Mouse (Mus musculus): ENCODE measurements around the gene Eya4. TPM values are rescaled to one million over a fixed set of nuclear protein-coding genes. Genes with fewer than 3 reads are reported as not detected.

Eya4 gene
- polyA plus RNA-seq, 1 experiment from 2014 or later = 1.4 TPM

DNA sequence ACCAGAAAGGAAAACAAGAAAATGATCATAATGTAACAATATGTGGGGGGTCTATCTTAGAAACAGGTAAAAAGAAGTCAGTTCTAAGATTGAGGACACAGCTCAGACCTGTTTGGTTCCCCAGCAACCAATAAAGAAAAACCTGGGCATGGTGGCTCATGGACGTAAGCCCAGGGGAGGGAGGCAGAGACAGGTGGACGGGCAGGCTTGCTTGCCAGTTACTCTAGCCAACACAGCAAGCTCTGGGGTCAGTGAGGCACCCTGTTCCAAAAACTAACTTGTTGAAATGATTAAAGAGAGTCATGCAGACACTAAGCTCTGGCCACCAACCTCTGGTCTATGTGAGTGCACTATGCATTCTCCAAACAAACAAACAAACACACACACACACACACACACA, 139.2 kb downstream of the Eya4 start:
- Histone ChIP-seq H3K9me3 (replicated peaks; ENCODE audit: control insufficient read depth, low read length) (no peaks in the 10 kb centered on the region), H3K27ac (ENCODE audit: low read depth, low read length) (no peak overlapping the region), H3K36me3 (ENCODE audit: control insufficient read depth, insufficient read depth, low read length) (no peaks in the 10 kb centered on the region), H3K4me2 (ENCODE audit: low read length) (no peak overlapping the region), H3K4me3 (ENCODE audit: low read depth, low read length) (no peak overlapping the region), H3K4me1 (ENCODE audit: control insufficient read depth, insufficient read depth, low read length) (no peaks in the 10 kb centered on the region), H3K27me3 (replicated peaks; ENCODE audit: control insufficient read depth, insufficient read depth, low read length) (no peaks in the 10 kb centered on the region), H3K9ac (ENCODE audit: low read length) (no peak overlapping the region)
- whole genome bisulfite sequencing = 71% methylated on average over 2 of the region's 2 CpGs
- DNase-seq (ENCODE audit: low spot score) = no peak
- ATAC-seq = no peak

DNA sequence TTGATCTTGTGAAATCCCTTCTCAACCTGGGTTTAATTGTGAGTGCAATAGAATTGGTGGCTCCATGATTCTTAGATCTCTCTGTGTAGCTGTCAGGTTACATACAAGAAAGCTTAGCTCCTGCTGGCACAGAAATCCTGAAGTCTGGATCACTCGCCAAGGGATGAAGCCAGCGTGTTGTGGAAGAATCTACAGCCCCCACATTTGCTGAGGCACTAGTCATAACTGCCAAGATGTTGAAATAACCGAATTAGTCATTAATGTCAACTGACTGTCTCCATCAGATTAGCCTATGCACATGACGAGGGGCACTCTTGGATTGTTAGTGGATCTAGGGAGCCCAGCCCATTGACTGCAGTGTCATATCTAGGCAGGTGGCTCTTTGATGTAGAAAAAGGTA, 146.7 kb downstream of the Eya4 start:
- Histone ChIP-seq H3K4me1 (ENCODE audit: control insufficient read depth, insufficient read depth, low read length) (peaks cover 10% of the 10 kb centered on the region), H3K9me3 (replicated peaks; ENCODE audit: control insufficient read depth, low read length) (no peaks in the 10 kb centered on the region), H3K9ac (ENCODE audit: low read length) (no peak overlapping the region), H3K36me3 (ENCODE audit: control insufficient read depth, insufficient read depth, low read length) (no peaks in the 10 kb centered on the region), H3K27ac (ENCODE audit: low read depth, low read length) (no peak overlapping the region; the same call in 1 of the 2 replicates), H3K4me2 (ENCODE audit: low read length) (no peak overlapping the region), H3K27me3 (replicated peaks; ENCODE audit: control insufficient read depth, insufficient read depth, low read length) (no peaks in the 10 kb centered on the region), H3K4me3 (ENCODE audit: low read depth, low read length) (no peak overlapping the region)
- DNase-seq (ENCODE audit: low spot score) (peak; percentile 65), ATAC-seq (peak; percentile 66)
- WGBS = 30% methylated on average over 4 of the region's 4 CpGs

DNA sequence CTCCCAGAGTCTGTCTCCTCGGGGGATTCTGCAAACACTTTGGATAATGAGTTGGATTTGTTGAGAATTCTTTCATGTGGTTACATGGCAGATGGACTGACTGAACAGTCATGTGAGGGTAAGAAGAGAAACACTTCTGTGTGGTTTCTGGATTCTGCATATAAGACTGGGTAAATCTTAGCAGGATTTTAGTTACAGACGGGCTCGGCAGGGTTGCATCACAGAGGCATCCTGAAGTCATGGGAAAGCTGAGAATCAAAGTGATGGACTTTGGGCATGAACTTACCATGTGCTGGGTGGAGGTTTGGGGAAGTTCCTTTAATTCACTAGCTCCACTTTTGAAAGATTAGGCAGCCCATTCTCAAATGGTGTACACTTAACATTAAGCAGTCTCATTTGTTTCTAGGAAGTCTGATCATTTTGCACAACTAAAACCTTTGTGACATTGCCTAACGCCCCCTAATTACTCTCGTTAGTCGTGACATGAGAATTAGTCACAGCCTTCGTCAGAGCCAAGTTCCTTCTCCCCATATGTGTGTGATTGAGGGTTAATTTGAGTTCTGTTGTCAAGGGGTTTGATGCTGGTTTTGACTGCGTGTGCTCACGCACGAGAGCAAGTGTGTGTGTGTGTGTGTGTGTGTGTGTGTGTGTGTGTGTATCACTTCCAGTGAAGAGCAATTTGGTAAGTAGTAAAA, 147.3 kb downstream of the Eya4 start:
- no peak overlapping the region for H3K4me3 ChIP-seq (ENCODE audit: low read depth, low read length)
- 16% methylated on average over 10 of the region's 10 CpGs for WGBS
- no peaks in the 10 kb centered on the region for H3K36me3 ChIP-seq (ENCODE audit: control insufficient read depth, insufficient read depth, low read length)
- H3K27me3 ChIP-seq (replicated peaks; ENCODE audit: control insufficient read depth, insufficient read depth, low read length) = no peaks in the 10 kb centered on the region
- H3K9me3 ChIP-seq (replicated peaks; ENCODE audit: control insufficient read depth, low read length) = no peaks in the 10 kb centered on the region
- ATAC-seq (peak; percentile 78; the same call in 1 of the 2 replicates), DNase-seq (ENCODE audit: low spot score) (peak; percentile 81)
- H3K27ac ChIP-seq (ENCODE audit: low read depth, low read length) = no peak overlapping the region
- H3K4me1 ChIP-seq (ENCODE audit: control insufficient read depth, insufficient read depth, low read length) = peaks cover 10% of the 10 kb centered on the region
- H3K4me2 ChIP-seq (ENCODE audit: low read length) = no peak overlapping the region
- H3K9ac ChIP-seq (ENCODE audit: low read length) = no peak overlapping the region

DNA sequence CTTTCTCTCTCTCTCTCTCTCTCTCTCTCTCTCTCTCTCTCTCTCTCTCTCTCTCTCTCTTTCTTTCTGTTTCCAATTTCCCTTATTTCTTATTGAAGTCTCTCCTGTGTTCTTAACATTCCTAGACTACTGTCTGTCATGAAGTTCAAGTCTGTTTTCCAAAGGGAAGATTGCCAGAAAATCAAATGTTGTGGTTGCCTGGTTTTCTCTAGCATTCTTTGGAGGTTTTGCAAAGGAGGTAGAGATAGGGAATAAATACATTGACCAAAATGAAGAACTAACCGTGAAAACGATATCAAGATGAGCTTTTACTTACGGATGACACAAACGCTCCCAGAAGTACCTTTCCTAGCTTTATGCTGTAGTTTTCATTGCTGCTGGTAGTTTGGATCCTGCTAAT, 148.0 kb downstream of the Eya4 start:
- H3K27me3 ChIP-seq (replicated peaks; ENCODE audit: control insufficient read depth, insufficient read depth, low read length) = no peaks in the 10 kb centered on the region
- ATAC-seq (no peak), DNase-seq (ENCODE audit: low spot score) (no peak)
- H3K9me3 ChIP-seq (replicated peaks; ENCODE audit: control insufficient read depth, low read length) = no peaks in the 10 kb centered on the region
- no peak overlapping the region for H3K4me2 ChIP-seq (ENCODE audit: low read length)
- no peaks in the 10 kb centered on the region for H3K36me3 ChIP-seq (ENCODE audit: control insufficient read depth, insufficient read depth, low read length)
- peaks cover 10% of the 10 kb centered on the region for H3K4me1 ChIP-seq (ENCODE audit: control insufficient read depth, insufficient read depth, low read length)
- 95% methylated on average over 4 of the region's 4 CpGs for WGBS
- H3K27ac ChIP-seq (ENCODE audit: low read depth, low read length) = no peak overlapping the region
- no peak overlapping the region for H3K4me3 ChIP-seq (ENCODE audit: low read depth, low read length)
- no peak overlapping the region for H3K9ac ChIP-seq (ENCODE audit: low read length)

DNA sequence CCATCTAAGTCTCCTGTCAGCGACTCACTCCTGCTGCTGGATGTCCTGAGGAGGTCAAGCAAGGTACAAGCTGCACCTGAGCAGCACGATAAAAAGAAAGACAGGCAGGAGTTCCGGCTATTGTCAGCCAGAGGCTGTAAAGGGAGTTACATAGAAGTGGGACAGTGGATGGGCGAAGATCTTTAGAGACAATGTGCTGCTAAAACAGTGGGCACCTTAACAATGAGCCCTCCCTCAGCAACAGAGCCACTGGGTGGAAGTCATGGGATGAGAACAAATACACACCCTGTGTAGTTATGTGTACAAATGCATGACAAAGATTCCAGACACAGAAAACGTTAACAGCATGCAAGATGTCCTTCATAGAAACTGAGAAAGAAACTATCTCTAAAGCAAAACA, 152.3 kb downstream of the Eya4 start:
- Histone ChIP-seq H3K4me2 (ENCODE audit: low read length) (no peak overlapping the region), H3K4me3 (ENCODE audit: low read depth, low read length) (no peak overlapping the region), H3K4me1 (ENCODE audit: control insufficient read depth, insufficient read depth, low read length) (peaks cover 3% of the 10 kb centered on the region), H3K36me3 (ENCODE audit: control insufficient read depth, insufficient read depth, low read length) (no peaks in the 10 kb centered on the region), H3K27me3 (replicated peaks; ENCODE audit: control insufficient read depth, insufficient read depth, low read length) (no peaks in the 10 kb centered on the region), H3K9me3 (replicated peaks; ENCODE audit: control insufficient read depth, low read length) (no peaks in the 10 kb centered on the region), H3K9ac (ENCODE audit: low read length) (no peak overlapping the region), H3K27ac (ENCODE audit: low read depth, low read length) (no peak overlapping the region)
- 74% methylated on average over 5 of the region's 5 CpGs for WGBS
- DNase-seq (ENCODE audit: low spot score) (no peak), ATAC-seq (no peak)

DNA sequence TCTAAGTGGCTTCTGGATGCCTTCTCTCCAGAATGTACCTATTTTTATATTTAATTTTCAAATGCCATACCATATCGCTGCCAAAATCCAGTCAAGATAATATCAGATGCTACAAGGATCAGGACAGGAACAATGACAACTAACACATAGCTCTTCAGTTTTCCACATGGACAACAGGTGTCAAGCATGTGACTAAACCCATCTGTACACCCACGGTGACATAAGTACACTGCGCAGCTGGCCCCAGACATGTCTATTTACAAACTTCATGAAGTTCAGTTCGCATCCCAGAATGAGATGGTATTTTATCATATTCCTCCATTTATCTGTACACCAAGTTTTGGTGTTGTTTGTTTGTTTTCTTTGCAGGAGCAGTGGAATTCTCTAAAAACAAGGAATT, 154.2 kb downstream of the Eya4 start:
- WGBS = 93% methylated on average over 4 of the region's 4 CpGs
- Histone ChIP-seq H3K9ac (ENCODE audit: low read length) (no peak overlapping the region), H3K4me3 (ENCODE audit: low read depth, low read length) (no peak overlapping the region), H3K9me3 (replicated peaks; ENCODE audit: control insufficient read depth, low read length) (no peaks in the 10 kb centered on the region), H3K27ac (ENCODE audit: low read depth, low read length) (no peak overlapping the region), H3K4me2 (ENCODE audit: low read length) (no peak overlapping the region), H3K36me3 (ENCODE audit: control insufficient read depth, insufficient read depth, low read length) (no peaks in the 10 kb centered on the region), H3K27me3 (replicated peaks; ENCODE audit: control insufficient read depth, insufficient read depth, low read length) (no peaks in the 10 kb centered on the region), H3K4me1 (ENCODE audit: control insufficient read depth, insufficient read depth, low read length) (no peaks in the 10 kb centered on the region)
- DNase-seq (ENCODE audit: low spot score) = no peak
- no peak for ATAC-seq

DNA sequence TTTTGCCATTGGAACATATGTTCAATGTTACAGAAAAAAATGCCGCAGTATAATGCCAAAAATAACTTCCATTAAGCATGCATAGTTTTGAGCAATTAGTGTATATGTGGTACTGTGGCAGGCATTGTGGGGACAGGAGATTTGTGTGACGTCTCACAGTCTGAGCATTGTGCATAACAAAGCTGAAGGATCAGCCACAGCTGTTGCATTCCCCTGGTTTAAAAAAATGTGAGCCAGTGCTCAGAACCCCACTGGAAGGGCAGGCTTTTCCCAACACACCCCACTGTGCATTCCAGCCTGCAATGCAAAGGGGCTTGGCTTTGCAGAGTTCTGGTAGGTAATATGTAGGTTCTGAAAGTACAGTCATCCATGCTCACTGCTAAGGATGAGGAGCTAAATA, 155.2 kb downstream of the Eya4 start:
- ATAC-seq (no peak; the same call in 1 of the 2 replicates), DNase-seq (ENCODE audit: low spot score) (no peak)
- H3K27ac ChIP-seq (ENCODE audit: low read depth, low read length) = no peak overlapping the region
- no peaks in the 10 kb centered on the region for H3K36me3 ChIP-seq (ENCODE audit: control insufficient read depth, insufficient read depth, low read length)
- no peaks in the 10 kb centered on the region for H3K9me3 ChIP-seq (replicated peaks; ENCODE audit: control insufficient read depth, low read length)
- H3K27me3 ChIP-seq (replicated peaks; ENCODE audit: control insufficient read depth, insufficient read depth, low read length) = no peaks in the 10 kb centered on the region
- H3K4me1 ChIP-seq (ENCODE audit: control insufficient read depth, insufficient read depth, low read length) = no peaks in the 10 kb centered on the region
- no peak overlapping the region for H3K4me3 ChIP-seq (ENCODE audit: low read depth, low read length)
- no peak overlapping the region for H3K4me2 ChIP-seq (ENCODE audit: low read length)
- 31% methylated on average over 2 of the region's 2 CpGs for WGBS
- no peak overlapping the region for H3K9ac ChIP-seq (ENCODE audit: low read length)

DNA sequence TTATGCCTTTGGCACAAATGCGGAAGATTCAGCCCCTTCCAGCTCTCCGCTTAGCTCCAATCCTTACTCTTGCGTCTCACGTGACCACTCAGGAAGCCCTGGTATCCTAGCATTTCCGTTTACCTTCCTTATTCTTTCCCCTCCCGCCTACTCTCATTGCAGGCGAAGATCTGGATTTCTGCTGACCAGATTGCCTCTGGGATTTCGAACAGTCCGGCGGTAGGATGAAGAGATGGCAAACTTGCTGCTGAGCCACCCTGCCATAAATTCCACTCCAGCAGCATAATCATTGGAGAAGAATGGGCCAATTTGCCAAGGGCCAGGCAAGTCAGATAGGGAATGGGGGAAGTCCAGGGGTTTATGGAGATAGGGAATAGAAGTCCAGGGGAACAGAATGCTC, 160.8 kb downstream of the Eya4 start:
- DNase-seq (ENCODE audit: low spot score) = no peak
- no peak overlapping the region for H3K9ac ChIP-seq (ENCODE audit: low read length)
- H3K4me3 ChIP-seq (ENCODE audit: low read depth, low read length) = no peak overlapping the region
- no peaks in the 10 kb centered on the region for H3K36me3 ChIP-seq (ENCODE audit: control insufficient read depth, insufficient read depth, low read length)
- no peaks in the 10 kb centered on the region for H3K27me3 ChIP-seq (replicated peaks; ENCODE audit: control insufficient read depth, insufficient read depth, low read length)
- no peaks in the 10 kb centered on the region for H3K4me1 ChIP-seq (ENCODE audit: control insufficient read depth, insufficient read depth, low read length)
- H3K9me3 ChIP-seq (replicated peaks; ENCODE audit: control insufficient read depth, low read length) = no peaks in the 10 kb centered on the region
- no peak overlapping the region for H3K27ac ChIP-seq (ENCODE audit: low read depth, low read length)
- WGBS = 87% methylated on average over 10 of the region's 10 CpGs
- no peak for ATAC-seq
- H3K4me2 ChIP-seq (ENCODE audit: low read length) = no peak overlapping the region

DNA sequence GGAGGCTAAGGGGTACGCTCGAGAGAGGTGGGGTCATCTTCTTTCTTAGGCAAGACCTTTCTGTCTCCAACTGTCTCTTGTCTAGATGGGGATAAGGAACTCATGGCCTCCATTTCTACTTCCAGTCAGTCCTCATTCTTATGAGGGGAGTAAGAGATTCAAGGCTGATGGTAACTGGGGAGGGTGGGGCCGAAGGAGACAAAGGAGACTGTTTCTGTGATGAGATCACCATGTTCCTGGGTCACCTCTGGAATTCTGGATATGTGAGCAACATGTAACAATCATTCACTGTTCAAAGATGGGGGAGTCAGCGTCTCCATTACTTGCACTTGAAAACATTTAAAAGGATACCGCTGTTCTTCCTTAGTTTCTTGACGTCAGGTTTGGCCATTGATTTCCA, 165.2 kb downstream of the Eya4 start:
- Histone ChIP-seq H3K4me3 (ENCODE audit: low read depth, low read length) (no peak overlapping the region), H3K27ac (ENCODE audit: low read depth, low read length) (no peak overlapping the region), H3K9ac (ENCODE audit: low read length) (no peak overlapping the region), H3K4me2 (ENCODE audit: low read length) (no peak overlapping the region), H3K4me1 (ENCODE audit: control insufficient read depth, insufficient read depth, low read length) (no peaks in the 10 kb centered on the region), H3K9me3 (replicated peaks; ENCODE audit: control insufficient read depth, low read length) (no peaks in the 10 kb centered on the region), H3K36me3 (ENCODE audit: control insufficient read depth, insufficient read depth, low read length) (no peaks in the 10 kb centered on the region), H3K27me3 (replicated peaks; ENCODE audit: control insufficient read depth, insufficient read depth, low read length) (no peaks in the 10 kb centered on the region)
- no peak for ATAC-seq
- WGBS = 83% methylated on average over 6 of the region's 6 CpGs
- no peak for DNase-seq (ENCODE audit: low spot score)
